Mouse (Mus musculus) c-Kit-positive CD71-positive TER-119-positive erythroid progenitor cells, embryonic 14.5 days (primary cell): ENCODE measurements at regions not wholly inside any gene's neighbourhood (a gene's known extent, or its start where the extent isn't known, plus 50 kb on each side); places are given as distances from the start of the nearest gene placed in this dataset.

Experiments used
- DNase-seq: peaks from one replicate; pipeline ENCODE4 v3.0.0-alpha.2; 2013; ENCODE audit warnings: low spot score

DNA sequence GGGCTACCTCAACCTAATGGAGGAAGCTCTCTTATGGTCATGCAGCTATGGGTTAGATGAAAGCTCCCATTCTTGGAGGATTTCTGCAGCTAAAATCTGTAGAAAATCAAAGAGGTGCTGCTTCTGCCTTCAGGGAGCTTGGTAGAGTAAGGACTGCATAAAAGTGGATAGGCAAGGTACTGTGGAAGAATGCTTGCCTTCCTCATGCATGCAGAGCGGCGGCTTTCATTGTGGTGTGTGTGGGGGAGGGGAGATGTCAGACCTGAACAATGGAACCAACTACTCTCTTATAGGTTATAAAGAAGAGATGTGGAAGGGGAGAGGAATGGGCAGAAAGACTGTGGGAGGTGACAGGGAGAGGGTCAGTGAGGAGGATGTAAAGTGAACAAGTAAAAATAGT, 392.8 kb upstream of the Atp11b start:
- DNase-seq, result no peak

DNA sequence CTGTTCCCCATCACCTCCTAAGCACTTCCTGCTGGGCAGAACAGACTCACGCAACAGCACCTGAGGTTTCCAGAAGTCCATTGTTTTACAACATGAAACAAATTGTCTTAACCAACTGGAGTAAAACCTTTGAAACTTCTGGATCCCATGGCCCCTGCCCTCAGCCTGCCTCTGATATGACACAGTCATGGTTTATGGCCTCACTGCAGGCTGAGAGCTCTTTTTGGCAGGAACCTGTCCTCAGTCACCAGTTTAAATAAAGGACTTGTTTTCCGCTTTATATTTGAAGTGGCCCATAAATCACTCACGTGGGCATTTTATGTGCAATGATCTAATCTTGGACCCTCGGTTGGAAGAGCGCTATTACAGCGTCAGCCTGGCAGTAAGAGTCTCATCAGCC, 388.5 kb upstream of the Atp11b start:
- no peak for DNase-seq

DNA sequence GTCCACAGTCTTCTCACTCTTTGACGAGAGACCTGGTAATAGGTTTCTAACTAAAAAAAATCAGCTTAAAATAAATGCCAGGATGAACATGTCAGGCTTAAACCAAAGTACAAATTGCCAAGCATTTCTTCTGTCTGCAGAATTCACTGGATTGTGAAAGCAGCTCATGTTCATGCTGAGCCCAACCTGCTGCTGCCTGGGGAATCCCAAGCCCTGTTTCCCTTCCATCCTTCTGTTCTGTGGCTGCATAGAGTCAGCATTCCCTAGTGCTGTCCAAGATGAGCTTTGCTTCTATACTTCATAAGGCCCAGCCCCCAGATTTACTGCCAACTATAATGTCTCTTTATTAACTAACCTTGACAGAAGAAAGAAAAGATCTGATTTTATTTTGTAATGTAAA, 381.6 kb upstream of the Atp11b start:
- DNase-seq, result no peak

DNA sequence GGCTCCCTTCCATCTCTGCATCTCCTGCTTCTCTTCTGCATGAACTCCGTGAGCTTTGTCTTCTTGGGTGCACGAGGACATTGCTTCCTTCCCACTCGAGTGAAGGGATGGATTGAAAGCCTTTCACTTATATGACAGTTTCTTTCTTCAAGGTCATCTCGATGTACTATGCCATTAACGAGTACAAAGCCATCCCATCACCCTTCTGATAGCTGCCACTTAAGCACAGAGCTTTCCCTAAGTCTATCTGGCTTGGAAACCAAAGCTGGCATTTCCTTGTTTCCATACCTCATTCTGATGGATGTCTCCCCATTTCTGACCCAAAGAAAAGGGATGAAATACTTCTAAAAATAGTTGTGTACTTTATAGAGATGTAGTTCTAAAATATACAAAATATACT, 366.5 kb upstream of the Atp11b start:
- DNase-seq, result no peak

DNA sequence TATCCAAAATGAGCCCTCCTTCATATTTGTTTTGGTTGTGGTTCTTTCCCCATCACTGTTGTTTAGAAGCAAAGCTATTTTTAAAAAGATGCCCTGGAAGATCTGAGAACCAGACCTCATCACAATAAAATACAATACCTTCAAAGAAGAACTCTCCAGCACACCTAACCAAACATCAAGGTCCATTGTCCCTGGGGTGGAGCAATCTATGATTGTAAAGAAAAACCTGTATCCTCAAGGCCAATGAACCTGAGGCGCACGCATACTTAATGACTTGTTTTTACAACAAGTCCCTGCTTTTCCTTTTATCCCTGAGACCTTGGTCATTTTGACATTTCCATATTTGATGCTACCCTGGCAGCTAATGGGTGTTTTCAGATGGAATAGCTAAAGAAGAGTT, 361.2 kb upstream of the Atp11b start:
- no peak for DNase-seq

DNA sequence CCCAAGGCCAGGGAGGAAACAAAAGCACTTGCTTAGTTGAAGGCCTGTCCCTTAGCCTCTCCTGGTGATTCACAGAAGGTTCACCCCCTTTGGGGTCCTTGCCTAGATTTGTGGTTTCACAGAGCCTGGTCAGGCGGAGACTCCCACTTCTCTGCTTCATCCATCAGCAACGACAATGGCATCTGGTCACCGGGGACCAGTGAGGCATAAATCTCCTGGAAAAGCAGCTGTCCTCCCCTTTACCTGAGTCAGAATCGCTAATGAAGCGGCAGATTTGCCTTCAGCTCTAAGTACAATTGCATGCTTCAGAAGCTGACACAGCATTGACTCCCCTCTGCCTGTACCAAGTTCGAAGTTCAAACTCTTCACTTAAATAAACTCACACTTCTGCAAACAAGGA, 353.7 kb upstream of the Atp11b start:
- no peak for DNase-seq

DNA sequence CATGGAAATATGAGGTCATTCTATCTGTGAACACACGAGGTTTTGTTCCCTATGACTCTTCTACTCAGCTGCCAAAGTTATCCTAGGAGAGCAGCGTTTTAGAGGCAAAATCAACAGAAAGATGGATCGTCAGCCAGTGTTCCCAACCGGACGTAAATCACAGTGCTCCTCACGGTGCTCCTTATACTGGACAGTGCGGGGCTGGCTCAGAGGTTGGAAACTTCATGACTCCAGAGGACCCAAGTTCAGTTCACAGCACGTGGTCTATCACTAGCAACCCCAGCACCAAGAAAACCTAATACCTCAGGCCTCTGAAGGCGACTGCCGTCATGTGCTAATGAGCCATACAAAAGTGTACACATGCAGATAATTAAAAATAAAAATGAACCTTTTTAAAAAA, 351.2 kb upstream of the Atp11b start:
- no peak for DNase-seq

DNA sequence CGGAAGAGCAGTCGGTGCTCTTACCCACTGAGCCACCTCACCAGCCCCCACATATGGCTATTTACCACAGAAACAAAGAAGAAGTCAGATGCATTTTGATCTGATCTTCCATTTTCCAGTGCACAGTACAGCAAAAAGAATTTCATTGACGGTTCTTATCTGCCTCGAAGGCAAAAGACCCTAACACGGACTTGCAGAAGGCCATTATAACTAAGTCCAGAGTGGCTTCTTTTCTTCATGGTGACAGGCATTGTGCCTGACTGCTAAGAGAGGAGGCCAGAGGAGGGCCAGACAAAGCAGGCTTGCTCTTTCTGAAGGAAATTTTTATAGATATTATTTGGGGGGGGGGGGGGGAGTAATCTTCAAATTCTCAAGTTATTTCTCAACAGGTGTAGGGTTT, 350.0 kb upstream of the Atp11b start:
- DNase-seq, result no peak

DNA sequence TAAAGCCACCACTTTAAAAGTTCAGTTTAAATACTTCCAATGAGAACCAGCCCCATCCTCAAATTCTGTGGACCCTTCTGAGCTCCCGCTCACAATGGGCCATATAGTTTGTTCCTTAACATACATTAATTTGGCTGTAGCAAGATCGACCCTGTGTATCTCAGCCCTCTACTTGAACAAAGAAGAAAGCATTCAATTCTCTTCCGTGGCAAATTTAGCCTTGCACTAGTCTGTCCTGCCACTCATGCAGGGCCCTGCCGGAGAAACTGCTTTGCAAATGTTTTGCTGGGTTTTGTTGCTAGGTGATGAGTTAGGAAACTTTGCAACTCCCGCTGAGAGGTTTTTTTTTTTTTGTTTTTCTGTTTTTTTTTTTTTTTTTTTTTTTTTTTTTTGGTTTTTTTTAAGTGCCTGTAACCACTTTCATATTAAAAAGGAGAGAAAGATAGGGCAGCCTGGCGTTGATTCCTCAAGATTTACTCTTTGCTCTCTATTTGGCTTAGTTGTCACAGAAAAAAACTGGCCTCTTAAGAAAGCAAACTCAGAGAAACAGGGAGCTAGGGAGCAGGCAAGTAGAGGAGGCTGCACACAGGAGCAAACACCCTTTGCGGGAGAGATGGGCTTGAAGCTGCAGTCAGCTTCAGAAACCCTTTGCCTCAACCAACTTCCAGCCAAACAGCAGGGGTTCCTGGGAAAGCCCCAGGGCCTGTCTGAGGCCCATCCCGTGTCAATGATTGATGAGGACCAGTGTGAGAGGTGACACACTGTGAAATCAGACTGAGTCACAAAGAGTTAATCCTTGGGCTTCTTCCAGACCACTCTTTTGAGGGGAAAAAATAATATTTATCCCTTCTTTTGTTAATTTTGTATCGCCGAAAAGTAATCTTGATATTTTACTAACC, 349.2 kb upstream of the Atp11b start:
- DNase-seq, result no peak

DNA sequence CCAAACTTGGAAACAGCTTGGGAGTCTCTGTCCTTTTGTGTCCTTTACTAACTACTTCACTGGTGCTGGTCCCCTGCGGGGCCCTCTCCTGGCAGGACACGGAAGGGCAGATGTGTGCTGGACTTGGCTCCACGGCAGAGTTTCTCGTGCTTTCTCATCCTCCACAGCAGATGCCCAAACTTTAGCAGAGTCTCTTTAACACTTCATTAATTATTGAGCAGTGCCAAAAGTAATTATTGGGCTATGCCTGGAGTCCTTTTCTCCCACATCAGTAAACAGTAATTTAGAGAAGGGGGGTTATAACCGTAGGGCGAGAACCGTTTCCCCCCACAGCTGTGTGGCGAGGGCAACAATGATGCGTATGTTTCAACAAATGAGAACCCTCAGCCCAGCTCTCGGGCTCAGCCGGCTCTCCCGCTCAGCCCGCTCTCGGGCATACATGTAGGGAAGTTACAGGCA, 348.3 kb upstream of the Atp11b start:
- DNase-seq, result no peak

DNA sequence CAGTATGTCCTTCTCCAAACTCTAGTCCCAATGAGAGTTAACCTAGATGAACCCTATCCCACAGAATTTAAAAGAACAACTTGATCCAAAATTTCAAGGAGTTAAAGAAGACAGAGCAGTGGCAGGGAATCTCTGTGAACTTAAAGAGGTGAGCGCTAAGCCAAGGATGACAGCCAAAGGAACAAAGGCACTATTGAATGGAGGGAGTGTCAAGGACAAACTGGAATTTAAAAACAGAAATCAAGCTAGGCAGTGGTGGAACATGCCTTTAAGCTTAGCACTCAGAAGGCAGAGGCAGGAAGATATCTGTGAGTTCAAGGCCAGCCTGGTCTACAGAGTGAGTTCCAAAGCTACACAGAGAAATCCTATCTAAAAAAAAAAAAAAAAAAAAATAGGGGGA, 316.2 kb upstream of the Atp11b start:
- no peak for DNase-seq

DNA sequence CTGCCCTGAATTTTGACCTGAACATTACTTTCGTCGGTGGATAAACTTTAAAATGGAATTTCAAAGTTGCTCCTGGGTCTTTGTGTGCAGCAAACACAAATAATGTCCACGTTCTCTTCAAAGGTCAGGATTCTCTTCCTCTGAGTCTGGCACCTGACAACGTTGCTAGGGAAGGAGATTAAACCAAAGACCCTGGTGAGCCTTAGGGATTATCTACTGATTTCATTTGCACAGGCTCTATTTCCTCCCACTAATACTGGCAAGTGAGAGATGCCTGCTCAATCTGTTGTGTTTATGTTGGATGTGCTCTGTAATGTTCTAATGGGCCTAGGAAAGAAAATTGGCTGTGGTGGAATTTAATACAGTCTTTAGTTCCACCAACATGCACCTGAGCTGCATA, 291.0 kb upstream of the Atp11b start:
- DNase-seq, result no peak

DNA sequence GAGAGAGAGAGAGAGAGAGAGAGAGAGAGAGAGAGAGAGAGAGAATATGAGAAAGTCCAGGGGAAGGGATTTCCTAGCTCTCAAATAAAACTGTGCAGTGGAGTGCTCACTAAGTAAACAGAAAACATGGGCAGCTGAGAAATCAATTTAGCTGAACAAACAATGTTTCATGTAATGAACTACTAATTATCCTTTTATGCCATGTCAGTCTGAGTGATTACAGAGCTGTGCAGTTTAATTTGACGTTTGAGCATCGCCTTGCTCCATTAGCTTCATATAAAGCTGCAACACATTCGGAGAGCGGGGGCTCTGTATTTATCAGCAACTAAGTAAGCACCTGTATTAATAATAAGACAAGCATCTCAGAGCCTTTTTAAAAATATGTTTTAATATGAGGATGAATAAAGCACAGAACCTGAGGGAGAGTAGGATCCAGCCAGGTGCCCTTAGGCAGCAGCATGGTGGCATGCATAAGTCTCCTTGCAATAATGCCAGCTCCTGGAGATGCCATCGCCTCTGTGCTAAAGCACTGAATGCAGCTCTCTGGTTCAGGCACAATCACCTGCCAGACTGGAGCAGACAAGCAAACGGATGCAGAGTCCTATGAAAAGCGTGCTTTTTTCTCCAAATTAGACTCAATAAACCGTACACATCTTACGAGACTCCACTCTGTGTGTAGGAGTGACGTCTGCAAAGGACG, 289.5 kb upstream of the Atp11b start:
- no peak for DNase-seq

DNA sequence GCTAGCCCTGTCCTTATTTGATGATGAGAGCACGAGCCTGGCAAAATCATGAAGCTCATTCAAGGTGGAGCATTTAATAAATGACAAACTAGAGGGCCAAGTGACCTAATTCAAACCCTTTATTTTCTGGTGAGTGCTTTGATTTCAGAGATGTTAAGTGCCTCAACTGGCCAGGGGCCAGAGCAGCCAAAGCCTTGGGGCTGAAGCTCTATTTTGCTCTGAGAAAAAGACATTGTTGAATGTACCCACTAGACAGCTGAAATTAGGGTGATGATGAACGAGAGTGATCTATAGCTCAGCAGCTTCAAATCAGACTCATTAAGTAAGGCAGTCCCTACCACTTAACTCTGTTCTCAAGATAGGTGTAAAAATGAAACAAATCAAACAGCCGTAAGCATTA, 287.9 kb upstream of the Atp11b start:
- DNase-seq, result no peak

DNA sequence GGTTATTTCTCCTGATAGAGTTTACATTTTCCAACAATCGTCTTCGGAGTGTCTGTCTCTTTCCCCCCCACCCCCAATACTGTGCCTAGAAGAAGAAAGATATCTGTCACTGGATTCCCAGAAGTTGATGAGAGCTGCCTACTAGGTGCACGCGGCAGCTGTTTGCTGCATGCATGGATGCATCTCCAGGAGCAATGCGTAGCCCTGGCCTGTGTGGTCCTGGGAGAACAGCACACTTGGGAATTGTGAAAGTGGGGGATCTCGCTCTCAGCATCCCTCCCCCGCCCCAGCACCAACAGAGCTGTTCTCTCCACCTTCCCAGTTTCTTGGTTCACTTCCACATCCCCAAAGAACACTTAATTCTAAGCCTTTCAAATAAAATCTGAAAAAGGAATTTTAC, 280.6 kb upstream of the Atp11b start:
- DNase-seq, result no peak

DNA sequence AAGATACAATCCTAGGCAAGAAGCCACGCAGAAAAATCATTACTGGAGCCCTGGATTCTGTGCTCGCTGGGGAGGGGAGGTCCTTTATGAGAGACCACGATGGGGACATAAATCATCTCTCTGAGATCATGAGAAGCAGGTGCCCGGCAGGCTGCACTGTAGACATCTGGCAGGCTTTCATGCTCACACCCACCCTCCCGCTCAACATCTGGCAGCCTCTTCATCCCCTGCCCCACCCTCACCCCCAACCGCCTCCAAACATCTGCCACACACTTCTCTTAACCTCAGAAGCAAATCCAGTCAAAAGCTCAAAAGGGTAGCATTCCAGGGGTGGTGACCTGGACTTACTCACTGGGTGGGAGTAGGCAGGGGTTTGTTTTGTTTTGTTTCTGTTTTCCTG, 279.5 kb upstream of the Atp11b start:
- DNase-seq, result no peak

DNA sequence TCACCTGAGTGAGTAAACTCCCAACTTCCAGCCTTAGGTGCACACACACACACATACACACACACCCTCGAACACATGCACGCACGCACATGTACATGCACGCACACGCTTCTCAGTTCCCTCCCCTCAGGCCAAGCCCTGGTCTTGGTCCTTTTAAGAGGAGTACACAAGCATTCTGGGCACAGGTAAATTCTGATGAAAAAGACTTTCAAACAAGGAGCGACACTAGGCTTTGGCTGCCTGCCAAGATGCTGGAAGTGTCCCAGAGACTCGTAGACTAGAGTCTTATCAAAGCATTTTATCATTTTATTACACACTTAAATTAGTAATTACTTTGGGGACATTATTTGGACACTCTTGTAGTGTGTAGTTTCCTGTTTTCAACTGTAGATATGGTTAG, 278.6 kb upstream of the Atp11b start:
- no peak for DNase-seq

DNA sequence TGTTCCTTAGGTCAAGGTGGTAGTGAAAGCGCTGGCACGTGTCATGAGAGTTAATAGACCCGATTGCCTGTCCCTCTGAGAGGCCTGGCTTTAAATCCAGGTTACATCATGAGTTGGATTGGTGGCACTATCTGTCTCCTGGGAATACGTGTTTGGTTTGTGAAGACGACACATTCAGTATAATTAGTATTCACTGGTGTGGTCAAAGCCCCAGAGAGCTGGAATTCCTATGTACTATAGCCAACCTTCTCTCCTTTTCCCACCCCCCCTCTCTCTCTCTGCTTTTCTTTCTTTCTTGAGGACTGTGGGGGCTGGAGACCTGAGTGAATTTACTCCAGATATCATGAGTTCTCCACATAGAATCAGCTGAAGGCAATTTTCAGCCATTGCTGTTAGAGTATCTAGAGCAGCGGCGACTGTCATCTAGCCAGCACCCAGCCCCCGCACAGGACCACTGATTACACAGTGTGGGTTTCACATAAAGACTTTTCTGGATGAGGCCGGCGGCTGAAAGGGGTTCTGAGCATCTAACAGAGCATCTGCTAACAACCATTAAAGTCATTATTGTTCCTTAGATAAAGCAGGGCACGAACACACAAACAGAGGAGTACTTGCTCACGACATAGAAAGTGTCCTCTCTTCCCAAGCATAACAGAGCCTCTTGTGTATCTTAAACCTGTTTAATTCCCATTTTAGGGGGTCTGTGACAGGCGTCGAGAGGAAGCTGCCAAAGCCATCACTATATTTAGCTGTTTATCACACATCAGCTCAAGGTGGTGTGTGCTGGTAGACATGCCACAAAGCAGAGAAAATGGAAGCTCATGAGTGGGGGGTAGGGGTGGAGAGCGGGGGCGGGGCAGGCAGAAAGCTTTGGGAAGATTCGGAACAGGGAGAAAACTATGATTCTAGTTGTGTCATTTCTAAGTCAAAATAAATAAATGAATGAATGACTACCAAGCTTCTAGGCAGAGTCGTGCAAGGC, 272.9 kb upstream of the Atp11b start:
- no peak for DNase-seq

DNA sequence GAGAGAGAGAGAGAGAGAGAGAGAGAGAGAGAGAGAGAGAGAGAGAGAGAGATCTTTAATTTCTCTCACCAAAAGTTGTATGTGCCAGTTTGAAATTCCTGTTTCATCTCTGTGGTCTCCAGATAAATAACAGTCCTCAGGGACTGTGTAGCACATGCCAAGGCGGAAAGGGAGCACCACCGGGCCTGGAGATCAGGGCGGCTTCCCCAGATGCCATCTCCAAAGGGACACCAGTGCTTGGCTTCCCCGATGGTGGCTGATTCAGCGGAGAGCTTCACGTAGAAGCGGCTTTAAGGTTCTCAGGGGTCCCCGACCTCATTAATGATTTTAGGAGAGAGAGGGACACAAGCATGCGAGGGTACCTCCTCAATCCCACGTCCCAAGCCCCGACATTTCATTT, 272.1 kb upstream of the Atp11b start:
- no peak for DNase-seq

DNA sequence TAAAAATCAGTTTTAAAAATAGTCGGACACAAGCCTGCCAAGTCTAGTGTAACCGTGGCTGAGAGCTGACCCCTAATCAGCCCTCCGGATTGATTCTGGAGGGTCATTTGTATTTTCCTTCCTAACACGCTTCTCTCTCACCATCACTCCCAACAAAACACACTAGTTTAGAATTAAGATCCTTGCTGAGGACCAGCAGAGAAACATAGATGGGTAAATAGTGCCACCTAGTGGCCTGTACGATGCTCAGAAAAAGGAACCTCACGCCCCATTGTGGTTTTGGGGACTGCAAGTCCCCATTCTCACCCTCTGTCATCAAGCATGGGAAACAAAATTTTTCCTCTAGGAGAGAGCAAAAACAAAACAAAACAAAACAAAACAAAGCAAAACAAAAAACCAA, 271.6 kb upstream of the Atp11b start:
- DNase-seq, result peak; percentile 16

DNA sequence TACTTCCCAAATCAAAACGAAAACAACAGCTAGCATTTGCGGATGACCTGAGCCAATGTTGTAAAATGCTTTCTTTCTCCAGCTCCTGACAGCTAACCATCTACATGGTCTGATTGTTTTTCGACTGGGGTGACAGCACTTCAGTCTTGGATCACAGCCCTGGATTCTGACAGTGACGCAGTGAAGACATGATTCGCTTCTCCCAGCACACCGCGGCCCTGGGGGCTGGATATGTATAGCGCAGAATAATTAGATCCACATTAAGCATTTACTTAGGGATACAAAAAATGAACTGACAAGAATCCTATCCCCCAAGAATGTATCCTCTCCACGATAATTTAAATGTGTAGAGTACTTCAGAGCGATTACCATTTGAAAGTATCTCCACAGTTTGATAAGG, 271.1 kb upstream of the Atp11b start:
- DNase-seq, result no peak

DNA sequence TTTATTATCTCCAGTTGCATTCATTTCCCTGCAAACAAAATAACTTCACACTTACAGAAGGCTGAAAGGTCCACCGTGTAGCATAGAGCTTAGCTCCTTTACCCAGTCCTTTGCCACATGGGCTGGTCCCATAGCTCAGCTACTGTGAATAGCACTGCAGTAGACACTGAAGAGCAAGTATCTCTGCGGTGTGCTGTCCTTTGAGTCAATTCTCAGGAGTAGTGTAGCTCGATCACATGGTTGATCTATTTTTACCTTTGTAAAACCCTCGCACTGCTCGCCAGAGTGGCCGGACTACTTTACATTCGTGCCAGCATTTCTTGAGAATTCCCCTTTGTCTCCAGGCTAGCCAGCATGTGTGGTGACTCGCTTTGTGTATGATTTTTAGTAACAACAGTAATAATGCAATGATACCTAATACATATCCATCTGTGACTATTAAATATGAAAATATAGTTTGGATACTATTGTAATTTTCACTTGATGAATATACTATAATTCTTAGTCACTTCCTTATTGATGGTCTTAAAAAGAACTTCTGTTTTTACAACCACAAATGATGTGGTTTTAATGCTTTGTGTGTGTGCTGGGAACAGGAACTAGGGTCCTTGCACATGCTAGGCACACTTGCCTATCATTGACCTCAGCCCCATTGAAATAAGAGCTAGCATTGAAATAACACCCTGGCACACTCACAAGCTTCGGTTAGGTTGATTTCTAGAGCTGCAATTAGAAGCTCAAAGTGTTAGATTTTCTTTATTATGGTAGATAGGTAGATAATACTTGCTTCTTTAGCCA, 257.7 kb upstream of the Atp11b start:
- no peak for DNase-seq
